ENCODE assay signal across 25 mouse cellular contexts in the genomic region with DNA sequence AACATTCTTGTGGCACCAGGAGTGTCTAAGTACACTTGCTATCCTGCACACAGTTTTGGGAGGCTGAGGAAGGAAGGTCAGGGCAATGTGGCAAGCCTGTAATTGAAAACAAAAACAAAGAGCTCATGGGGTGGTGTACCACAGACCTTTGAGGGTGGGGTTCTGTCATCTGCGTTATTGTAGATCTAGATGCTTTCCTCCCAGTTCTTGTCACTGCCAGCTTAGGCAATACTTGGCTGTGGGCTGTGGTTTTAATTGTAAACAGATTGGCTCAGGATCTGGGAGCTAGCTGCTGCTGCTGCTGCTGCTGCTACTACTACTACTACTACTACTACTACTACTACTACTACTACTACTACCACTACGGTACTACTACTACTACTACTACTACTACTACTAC. TPM values are rescaled to one million over a fixed set of nuclear protein-coding genes. Genes with fewer than 3 reads are reported as not detected.
DNase-seq lines count a peak whose midpoint lies in the region; ATAC-seq lines count a peak whose summit lies in the region.
"Had no signal": no experiment of that assay in that cellular context is flagged by ENCODE, and none has a peak within 500 bp of the region (broad histone marks: within the 10 kb centered on the region; RNA-seq: fewer than 3 reads in every experiment).

No protein-coding gene starts in this region.

- no peak for ATAC-seq in monocyte, adult 5-6 weeks (replicated peaks; ENCODE audit: insufficient number of reproducible peaks, low FRiP score, low TSS enrichment, poor library complexity, severe bottlenecking)
- ATAC-seq: activated CD4-positive, CD25-positive, alpha-beta regulatory T cell, adult 4 months; CD4-positive, CD25-positive, alpha-beta regulatory T cell, adult 4 months; forebrain, embryonic 15.5 days; hindbrain, postnatal 0 days; inflammation-experienced regulatory T-cells, adult 6 months had no signal

- DNase-seq in 3T3-L1 (ENCODE audit: low read depth, low spot score) (peak; percentile 76), 416B (ENCODE audit: low read depth) (peak; percentile 74), adipocyte (ENCODE audit: low spot score) (peak; percentile 47)
- peak; percentile 45 for DNase-seq in skeletal muscle tissue, adult 2 months (ENCODE audit: low read depth, low spot score)
- DNase-seq in left cerebral cortex, adult 9 months (ENCODE audit: low spot score in 2 of 2) = no peak
- DNase-seq: adrenal gland, postnatal 10 days; adrenal gland, postnatal 36 days; B cell, adult 2 months; cerebellum, adult 18-20 months; cerebellum, adult 9-10 months; cerebellum, postnatal 14 days; gastrocnemius, adult 2 months; gastrocnemius, postnatal 14 days; heart, adult 2 months; heart, postnatal 14 days; heart, postnatal 4 days; kidney, adult 11 months had no signal

RNA-seq across cellular contexts. Expression of a gene that starts 2.8 kb away (rescaled TPM):
- total RNA-seq in monocyte, adult 5-6 weeks (2017) = 0.57 to 1.3 TPM (median 1.2 TPM) in 3 replicates

RNA-seq across cellular contexts. Expression of a gene that starts 14.7 kb away (rescaled TPM):
- total RNA-seq in monocyte, adult 5-6 weeks (2017) = 0.58 to 1.4 TPM in 2 of 3 replicates, not detected in the other
- total RNA-seq: common myeloid progenitor, adult 5-6 weeks had no signal

RNA-seq across cellular contexts. Expression of a gene that starts 24.0 kb away (rescaled TPM):
- total RNA-seq in monocyte, adult 5-6 weeks (2017) = 32.3 to 86.7 TPM (median 48.3 TPM) in 3 replicates

RNA-seq across cellular contexts. Expression of a gene that starts 42.6 kb away (rescaled TPM):
- 0.21 to 1.7 TPM (median 1.3 TPM) in 3 replicates for total RNA-seq in monocyte, adult 5-6 weeks (2017)

RNA-seq across cellular contexts. Expression of a gene that starts 43.4 kb away (rescaled TPM):
- 1.4 TPM in 1 of 3 replicates, not detected in the others for total RNA-seq in monocyte, adult 5-6 weeks (2017)
- total RNA-seq: gastrocnemius, adult 2 months; heart, adult 2 months; MEL had no signal

Comparison
In these comparisons a context has a peak if more than half of its experiments do, and no peak if none do; other contexts are left out.
1. DNase-seq: peak in 3T3-L1 (single experiment), 416B (single experiment), adipocyte (single experiment) and skeletal muscle tissue, adult 2 months (single experiment); none in left cerebral cortex, adult 9 months (0 of 2).